Mouse (Mus musculus): Measurements from ENCODE around the gene Gm9573. TPM values are rescaled to one million over a fixed set of nuclear protein-coding genes. Genes with fewer than 3 reads are reported as not detected.

Gm9573 gene
- total RNA-seq, 2 experiments from 2014 or later = not detected

DNA sequence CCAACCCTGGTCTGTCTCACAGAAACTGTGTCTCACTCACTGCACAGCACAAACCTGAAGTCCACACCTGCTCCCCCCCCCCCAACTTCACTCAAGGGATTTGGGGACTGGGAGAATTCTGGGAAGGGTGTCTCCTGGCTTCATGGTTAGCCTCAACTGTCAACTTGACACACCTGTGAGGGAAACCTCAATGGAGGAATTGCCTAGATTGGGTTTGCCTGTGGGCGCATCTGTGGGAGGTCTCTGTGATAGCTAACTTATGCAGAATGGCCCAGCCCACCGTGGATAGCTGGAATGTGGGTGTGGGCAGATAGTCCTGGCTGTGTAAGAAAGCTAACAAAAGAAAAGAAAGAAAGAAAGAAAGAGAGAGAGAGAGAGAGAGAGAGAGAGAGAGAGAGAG lies 25.2 kb downstream of the Gm9573 start, which contains the start of gene Sfta2:
Gene Sfta2 (plus strand): TSS at position 301 of the 400 bp plus-strand sequence.
- intact Hi-C loops (cut with DNase I) = no loop called here
- DNase-seq (ENCODE audit: low spot score in 2 of 2) = no peak

DNA sequence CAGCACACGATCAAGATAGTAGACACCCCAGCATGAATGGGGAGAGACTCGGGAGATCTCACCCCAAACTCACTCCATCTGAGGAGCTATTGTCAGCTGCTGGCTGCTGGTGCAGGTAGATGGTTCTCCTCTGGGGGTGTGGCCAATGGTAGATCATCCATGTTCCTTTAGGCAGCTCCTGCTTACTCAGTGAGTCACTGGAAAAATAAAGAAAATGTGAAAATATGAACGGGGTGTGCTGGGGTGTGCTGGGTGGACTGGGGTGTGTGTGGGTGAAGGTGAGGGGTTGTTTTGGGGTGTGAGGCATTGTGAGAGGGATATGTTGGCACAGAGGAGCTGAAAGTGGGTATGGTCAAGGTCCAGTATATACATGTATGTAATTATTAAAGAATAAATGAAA lies 29.0 kb downstream of the Gm9573 start:
- no peak for DNase-seq (ENCODE audit: low spot score in 2 of 2)
- intact Hi-C loops (cut with DNase I) = no loop called here

DNA sequence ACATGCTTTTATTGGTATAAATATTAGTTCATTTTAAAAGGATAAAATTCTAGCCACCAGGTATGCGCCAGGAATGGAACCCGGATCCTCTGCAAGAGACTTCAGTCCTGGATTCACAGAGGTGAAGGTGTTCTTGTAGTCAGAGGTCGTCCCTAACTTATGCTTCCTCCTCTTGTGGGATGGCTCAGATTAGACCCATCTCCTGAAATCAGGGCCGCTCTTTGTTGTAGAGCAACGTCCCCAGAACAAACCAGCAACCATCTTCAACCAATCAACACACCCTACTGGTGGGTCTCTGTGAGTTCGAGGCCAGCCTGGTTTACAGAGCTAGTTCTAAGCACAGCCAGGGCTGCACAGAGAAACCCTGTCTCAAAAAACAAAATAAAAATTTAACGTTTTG lies 32.0 kb downstream of the Gm9573 start:
- intact Hi-C loops (cut with DNase I) = no loop called here
- DNase-seq (ENCODE audit: low spot score in 2 of 2) = no peak

DNA sequence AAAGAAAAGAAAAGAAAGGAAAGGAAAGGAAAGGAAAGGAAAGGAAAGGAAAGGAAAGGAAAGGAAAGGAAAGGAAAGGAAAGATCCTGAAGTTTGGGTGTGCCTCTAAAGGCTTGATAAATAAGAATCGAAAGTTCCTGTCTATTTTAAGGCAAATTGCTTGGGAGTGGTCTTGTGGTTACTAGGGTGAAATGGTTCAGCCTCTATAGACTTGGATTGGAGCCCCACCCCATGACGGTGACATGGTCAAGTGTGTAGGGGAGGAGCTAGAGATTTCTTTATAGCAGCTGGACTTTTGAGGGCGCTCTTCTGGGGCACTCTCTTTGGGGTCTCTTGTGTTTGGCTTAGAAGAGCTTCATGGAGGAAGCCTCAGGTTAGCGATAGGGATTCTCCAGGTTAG lies 32.7 kb downstream of the Gm9573 start:
- DNase-seq (ENCODE audit: low spot score in 2 of 2) = no peak
- intact Hi-C loops (cut with DNase I) = no loop called here

DNA sequence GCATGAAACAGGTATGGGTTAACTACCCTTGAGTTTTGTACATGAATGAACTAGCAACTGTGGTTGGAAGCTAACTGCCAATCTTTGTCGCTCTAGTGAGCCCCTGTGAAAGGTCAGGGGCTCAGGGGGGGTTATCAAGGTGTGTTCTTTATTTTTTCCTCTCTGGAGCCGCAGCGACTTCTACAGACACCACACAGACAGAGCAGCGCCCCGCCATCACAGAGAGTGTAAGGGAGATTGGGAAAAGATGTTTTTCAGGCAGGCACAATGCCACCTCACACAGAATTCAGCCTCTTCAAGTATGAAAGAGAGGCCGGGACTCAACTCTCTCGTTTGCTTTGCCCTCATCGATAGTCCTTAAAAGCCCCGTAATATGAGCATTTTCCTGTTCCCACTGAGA lies 34.3 kb downstream of the Gm9573 start:
- DNase-seq (ENCODE audit: low spot score in 2 of 2) = no peak
- intact Hi-C loops (cut with DNase I) = no loop called here

DNA sequence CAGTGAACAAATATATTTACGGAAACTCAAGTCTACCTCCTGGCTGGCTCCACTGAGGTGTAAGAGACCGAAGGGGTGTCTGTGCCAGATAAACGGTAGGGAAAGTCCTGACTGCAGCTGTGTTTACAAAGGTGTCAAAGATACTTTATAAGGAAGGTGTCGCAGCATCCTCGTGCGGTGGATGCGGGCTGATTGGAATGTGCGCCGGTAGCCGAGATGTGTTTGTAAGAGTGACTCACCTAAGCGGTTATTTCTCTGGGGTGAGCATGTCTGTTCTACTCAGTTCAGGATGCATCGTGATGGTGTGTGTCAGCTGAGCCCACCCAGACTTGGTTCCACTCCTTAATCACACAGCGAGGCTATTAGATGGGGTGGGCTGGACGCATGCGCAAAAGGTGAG lies 34.7 kb downstream of the Gm9573 start:
- DNase-seq (ENCODE audit: low spot score in 2 of 2) = peak; percentile 7 to 15
- intact Hi-C loops (cut with DNase I) = loop anchor here (1.0 to 2.0 kb wide), 2 partner anchors 44 to 75 kb away; partner anchors contain the start of gene Vars2

DNA sequence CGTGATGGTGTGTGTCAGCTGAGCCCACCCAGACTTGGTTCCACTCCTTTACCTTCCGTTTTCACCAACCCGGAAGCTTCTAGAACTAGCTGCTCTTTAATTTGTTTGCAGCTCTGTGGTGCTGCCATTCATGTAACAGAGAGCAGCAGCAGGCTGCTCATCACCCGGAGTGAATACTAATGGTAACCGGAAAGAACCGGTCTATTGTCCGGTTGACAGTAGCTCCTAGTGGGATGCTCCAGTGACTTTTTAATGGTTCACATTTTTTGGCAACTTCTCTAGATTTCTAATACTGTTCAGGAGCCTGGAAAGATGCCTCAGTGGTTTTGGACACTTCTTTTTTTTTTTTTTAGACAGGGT lies 35.2 kb downstream of the Gm9573 start:
- intact Hi-C loops (cut with DNase I) = loop anchor here (1.0 to 2.0 kb wide), 2 partner anchors 44 to 76 kb away; partner anchors contain the start of gene Vars2
- no peak for DNase-seq (ENCODE audit: low spot score in 2 of 2)

DNA sequence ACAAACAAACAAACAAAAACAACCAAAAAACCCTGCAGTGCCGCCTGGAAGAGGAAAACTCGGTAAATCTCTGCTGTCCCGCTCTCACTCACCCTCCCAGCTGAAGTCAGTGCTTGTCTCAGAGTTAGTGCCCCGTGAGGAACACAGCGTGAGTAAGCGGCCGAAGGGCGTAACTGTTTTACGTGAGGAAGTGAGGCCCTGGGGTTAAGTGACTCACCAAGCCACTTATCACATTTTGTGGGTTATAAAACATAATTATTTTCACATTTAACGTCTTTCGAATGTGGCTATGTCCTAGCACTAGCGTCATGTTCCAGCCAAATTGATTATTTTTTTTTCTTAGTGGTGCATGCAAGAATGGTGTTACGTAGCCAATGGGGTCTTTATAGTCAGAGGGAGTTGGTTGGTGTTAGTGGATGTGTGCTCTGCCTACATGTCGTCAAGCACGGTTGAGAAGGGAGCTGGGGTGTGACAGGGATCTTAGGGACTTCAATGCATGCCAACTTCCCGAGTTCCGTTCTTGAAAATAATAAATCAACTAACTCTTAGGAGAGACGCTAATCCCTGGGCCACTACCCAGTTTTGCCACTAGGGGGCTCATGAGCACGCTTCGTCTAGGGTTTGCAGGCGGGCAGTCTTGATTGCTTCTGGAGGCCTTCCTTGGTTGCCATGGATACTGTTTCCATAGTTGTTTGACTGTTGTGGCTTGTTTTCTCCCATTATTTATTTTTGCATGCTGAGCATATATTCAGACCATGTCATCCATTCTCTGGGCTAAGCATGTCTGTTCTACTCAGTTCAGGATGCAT lies 35.8 kb downstream of the Gm9573 start:
- intact Hi-C loops (cut with DNase I) = loop anchor here (1.0 to 2.0 kb wide), 2 partner anchors 45 to 76 kb away; partner anchors contain the start of gene Vars2
- DNase-seq (ENCODE audit: low spot score in 2 of 2) = peak; percentile 80 to 83

DNA sequence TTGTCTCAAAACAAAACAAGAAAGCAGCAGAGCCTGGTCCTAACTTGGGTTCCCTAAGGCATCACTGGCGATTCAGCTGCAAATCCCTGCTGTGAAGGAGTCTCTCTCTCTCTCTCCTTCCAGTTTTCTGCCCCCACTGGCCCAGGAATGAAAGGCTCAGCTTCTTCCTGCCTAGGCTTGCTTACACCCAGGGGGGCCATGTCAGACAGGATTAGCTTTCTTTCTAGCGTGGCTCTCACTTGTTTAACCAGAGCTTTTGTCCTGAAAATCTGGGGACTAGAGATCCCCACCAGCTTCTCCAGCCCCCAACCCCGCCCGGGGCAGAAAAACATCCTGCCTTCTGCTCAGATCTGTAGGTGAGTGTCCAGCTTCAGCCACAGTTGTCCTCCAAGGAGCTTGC lies 38.0 kb downstream of the Gm9573 start:
- intact Hi-C loops (cut with DNase I) = no loop called here
- DNase-seq (ENCODE audit: low spot score in 2 of 2) = no peak

DNA sequence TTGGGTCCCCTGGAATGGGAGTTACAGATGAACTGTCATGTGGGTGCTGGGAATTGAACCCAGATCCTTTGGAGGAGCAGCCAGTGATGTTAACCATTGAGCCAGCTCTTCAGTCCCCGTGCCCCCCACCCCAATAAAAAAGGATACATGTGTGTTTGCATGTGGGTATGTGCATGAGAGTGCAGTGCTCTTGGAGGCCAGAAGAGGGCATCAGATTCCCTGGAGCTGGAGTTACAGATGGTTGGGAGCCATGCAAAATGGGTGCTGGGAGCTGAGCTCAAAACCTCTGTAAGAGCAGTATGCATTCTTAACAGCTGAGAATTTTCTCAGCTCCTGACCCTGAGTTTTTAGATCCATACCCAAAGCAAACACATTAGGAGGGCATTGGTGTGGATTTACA lies 39.1 kb downstream of the Gm9573 start:
- no peak for DNase-seq (ENCODE audit: low spot score in 2 of 2)
- intact Hi-C loops (cut with DNase I) = no loop called here

DNA sequence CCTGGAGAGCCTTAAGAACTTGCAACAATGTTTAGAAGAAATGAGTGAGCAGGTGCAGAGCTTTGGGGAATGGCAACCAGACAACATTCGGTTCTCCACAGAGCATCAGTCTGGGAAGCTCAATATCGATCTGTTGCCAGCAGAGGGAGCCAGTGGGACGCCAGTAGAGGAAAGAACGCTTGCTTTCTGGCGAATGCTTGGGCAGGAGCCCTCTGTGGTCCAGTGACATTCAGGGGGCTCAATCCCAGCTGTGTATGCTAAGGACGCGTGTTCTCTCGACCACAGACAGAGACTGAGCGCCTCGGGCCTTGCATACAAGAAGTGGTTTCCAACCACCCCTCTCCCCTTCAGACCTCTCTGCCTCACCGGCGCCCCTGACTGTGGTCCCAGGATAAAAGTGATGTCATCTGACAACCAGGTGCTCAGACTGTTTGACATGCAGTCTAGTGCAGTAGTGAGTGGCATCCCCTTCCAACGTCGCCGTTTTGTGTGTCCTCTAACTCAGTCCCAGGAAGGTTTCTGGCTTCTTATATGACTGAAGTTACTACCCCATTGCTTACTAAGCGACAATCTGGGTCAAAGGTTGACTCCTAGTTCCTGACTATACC lies 42.0 kb downstream of the Gm9573 start:
- DNase-seq (ENCODE audit: low spot score in 2 of 2) = peak; percentile 86 to 91
- intact Hi-C loops (cut with DNase I) = loop anchor here (5.0 kb wide), 2 partner anchors 83 to 153 kb away; partner anchors contain the start of gene Vars2

DNA sequence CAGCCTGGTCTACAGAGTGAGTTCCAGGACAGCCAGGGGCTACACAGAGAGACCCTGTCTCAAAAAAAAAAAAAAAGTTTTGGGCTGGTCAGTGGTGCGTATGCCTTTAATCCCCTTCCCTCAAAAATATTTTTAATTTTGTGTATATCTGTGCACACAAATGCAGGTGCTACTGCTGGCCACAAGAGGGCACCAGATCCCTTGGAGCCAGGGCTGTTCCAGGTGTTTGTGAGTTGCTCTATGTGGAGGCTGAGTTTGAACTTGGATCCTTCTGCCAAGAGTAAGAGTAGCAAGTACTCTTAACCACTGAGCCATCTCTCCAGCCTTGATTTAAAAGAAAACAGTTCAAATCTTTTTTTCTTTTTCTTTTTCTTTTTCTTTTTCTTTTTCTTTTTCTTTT lies 43.5 kb downstream of the Gm9573 start:
- no peak for DNase-seq (ENCODE audit: low spot score in 2 of 2)
- intact Hi-C loops (cut with DNase I) = loop anchor here (5.0 kb wide), 2 partner anchors 84 to 154 kb away; partner anchors contain the start of gene Vars2

DNA sequence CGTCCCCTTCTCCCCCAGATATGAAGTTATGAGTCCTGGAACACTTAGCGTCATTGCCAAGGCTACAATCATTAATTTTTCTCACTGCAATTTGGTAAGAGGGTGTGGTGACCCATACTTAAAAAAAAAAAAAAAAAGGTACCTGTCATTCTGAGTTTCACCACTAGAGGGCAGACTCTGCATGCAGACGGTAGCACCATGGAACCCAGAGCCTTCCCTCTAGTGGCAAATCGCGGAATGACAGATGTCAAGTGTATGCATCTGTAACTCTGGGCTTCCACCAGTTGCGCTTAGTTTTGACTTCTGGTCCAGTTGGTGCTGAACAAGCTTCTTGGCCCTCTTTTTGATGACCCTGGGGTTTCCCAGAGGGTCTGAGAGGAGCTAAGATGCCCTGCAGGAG lies 48.2 kb downstream of the Gm9573 start:
- intact Hi-C loops (cut with DNase I) = loop anchor here (5.0 kb wide), 1 partner anchor 81 kb away; no protein-coding TSS in a partner anchor
- peak; percentile 68 to 80 for DNase-seq (ENCODE audit: low spot score in 2 of 2)

DNA sequence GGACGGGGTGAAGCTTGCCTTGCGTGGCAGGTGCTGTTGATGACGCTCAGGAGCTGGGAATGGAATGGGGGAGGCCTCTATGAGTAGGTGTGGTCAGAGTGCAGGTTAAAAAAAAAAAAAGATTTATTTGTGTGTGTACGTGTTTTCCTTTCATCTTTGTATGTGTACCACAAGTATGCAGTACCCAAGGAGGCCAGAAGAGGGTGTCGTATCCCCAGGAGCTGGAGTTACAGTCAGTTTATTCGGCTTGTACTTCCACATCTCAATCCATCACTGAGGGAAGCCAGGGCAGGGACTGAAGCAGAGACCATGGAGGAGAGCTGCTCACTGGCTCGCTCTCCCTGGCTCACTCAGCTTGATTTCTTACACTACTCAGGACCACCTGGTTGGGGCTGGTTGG lies 55.0 kb downstream of the Gm9573 start:
- intact Hi-C loops (cut with DNase I) = no loop called here

DNA sequence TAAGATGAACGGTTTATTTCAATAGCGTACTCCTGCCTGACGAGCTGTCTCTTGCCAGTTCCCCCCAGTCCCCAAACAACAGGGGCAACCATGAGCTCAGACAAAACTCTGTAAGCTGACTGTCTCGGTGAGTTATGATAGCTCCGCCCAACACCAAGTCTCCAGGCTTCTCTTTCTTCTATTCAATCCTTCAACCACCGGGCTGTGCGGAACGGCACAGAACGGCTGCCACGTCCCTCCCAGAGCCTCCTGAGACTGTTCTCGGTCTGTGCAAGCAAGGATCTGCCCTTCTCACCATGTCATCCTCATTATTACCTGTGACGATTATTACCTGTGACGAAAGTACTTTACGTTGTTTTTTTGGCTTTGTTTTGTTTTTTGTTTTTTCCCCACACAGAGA lies 55.6 kb downstream of the Gm9573 start:
- intact Hi-C loops (cut with DNase I) = no loop called here
- DNase-seq (ENCODE audit: low spot score in 2 of 2) = no peak

More for the DNA sequence above, 55.0 kb downstream of the Gm9573 start:
- DNase-seq (ENCODE audit: low spot score in 2 of 2) = no peak

DNA sequence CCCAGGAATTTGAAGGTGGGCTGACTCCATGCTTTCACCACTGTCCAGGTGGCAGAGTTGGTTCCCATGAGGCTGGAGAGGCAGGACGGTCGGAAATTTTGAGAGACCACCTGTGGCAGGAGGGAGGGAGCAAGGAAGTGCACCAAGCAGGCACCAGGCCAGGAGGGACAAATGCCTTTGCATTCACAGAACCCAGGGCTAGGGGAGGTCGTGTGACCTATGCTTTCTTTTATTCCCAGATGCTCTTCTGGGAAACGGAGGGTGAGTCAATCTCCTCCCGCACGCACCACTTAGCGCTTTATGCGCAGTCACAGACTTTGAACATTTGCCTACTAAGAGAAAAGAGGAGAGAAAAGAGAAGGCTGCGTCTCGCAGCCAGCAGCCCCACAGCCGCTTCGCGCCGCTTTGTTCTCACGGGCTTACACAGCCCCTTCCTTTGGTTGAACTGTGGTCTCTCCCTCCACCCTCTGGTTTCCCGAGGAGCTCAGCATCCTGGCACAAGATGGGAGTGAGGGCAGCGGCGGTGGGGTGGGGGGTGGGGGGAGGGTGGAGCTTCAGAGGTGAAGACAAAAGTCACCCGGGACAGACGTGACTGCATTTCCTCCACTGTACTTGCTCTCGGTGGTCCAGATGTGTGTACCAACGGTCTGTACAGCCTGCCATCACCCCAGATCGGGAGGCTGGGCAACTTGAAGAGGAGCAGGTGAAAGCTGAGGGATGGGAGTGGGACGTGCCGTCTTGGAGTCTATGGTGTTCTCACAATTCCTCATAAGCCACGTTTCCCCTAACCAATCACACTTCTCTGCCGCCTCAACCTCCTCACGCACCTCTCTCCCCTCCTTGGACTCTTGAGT lies 57.1 kb downstream of the Gm9573 start:
- intact Hi-C loops (cut with DNase I) = no loop called here
- no peak for DNase-seq (ENCODE audit: low spot score in 2 of 2)
